Mouse (Mus musculus) ES-Bruce4 (cell line): ENCODE results near the gene Fhdc1. TPM values are rescaled to one million over a fixed set of nuclear protein-coding genes. Genes with fewer than 3 reads are reported as not detected.

ENCODE experiments used
- H3K27ac ChIP-seq: 2 replicates; pipeline ENCODE4 v1.5.1; 2012; ENCODE audit warnings: low read length, inconsistent platforms; ENCODE audit not compliant: insufficient read depth
- H3K27me3 ChIP-seq: 2 replicates; pipeline ENCODE4 v1.6.1; 2012; ENCODE audit warnings: mild to moderate bottlenecking, low read length, inconsistent platforms; ENCODE audit not compliant: control insufficient read depth, poor library complexity, insufficient read depth, severe bottlenecking
- H3K36me3 ChIP-seq: 2 replicates; pipeline ENCODE4 v1.6.1; 2012; ENCODE audit warnings: inconsistent platforms, mild to moderate bottlenecking, low read length, moderate library complexity; ENCODE audit not compliant: control insufficient read depth, poor library complexity, insufficient read depth, severe bottlenecking
- H3K4me1 ChIP-seq: one replicate; pipeline ENCODE4 v1.8.1; 2011; ENCODE audit warnings: low read length; ENCODE audit not compliant: control insufficient read depth, insufficient read depth
- H3K4me3 ChIP-seq: 2 replicates; pipeline ENCODE4 v1.5.1; 2011; ENCODE audit warnings: low read depth, mild to moderate bottlenecking, low read length
- H3K9ac ChIP-seq: 2 replicates; pipeline ENCODE4 v1.6.1; 2012; ENCODE audit warnings: low read depth, mild to moderate bottlenecking, inconsistent platforms; ENCODE audit not compliant: poor library complexity, severe bottlenecking
- H3K9me3 ChIP-seq: replicated peaks from 2 replicates; pipeline ENCODE4 v1.6.1; 2012; ENCODE audit warnings: mild to moderate bottlenecking, low read length, inconsistent platforms; ENCODE audit not compliant: control insufficient read depth, poor library complexity, insufficient read depth, severe bottlenecking
- CTCF ChIP-seq: IDR thresholded peaks from one replicate; pipeline ENCODE4 v1.8.1; 2011; ENCODE audit warnings: low read depth, low read length
- EP300 ChIP-seq: IDR thresholded peaks from 2 replicates; pipeline ENCODE4 v1.6.1; 2011; ENCODE audit warnings: low read depth, low read length; ENCODE audit not compliant: insufficient read depth
- POLR2A ChIP-seq: IDR thresholded peaks from one replicate; pipeline ENCODE4 v1.8.1; 2011; ENCODE audit warnings: low read length; ENCODE audit not compliant: insufficient read depth
- polyA plus RNA-seq: library from polyadenylated mRNA; stranded (reverse); fragments of >200 nt; gene quantifications from 2 replicates; pipeline ENCODE4 v1.2.4, GENCODE M21; 2011; ENCODE audit warnings: low read depth; ENCODE audit not compliant: missing spikeins, insufficient read depth, insufficient read length

The Fhdc1 gene
- polyA plus RNA-seq, 1 experiment, result 1.8 TPM

- H3K36me3 ChIP-seq, result no peaks in the 10 kb centered on the region
- H3K4me1 ChIP-seq, result no peaks in the 10 kb centered on the region
- H3K9ac ChIP-seq, result no peak overlapping the region
- H3K27ac ChIP-seq, result no peak overlapping the region
- no peaks in the 10 kb centered on the region for H3K9me3 ChIP-seq
- H3K27me3 ChIP-seq, result no peaks in the 10 kb centered on the region
- no peak overlapping the region for H3K4me3 ChIP-seq
- TF ChIP-seq EP300 (no peak), POLR2A (no peak), CTCF (no peak)
Measured at GRCm38 (mm10) chr3:84505193-84505592, 25.0 kb upstream of the Fhdc1 start.

DNA sequence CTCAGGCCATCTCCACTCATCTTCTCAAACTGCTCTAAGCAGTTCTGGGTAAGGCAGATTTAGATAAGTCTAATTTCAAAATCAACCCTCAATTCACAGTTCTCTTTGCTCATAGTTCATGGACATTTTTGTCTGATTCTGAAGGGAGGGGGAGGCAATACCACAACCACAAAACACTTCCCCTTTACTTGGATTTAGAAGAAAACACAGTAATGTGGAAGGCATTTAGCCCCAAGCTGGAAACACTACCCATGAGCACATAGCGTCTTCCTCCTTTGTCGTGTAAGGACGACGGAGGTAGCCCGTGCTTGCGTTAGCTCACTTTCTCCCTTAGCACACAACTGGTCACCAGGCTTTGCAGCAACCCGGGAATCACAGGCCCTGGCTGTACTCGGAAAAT is 24.1 kb upstream of the Fhdc1 start:
- Histone ChIP-seq H3K27ac (no peak overlapping the region), H3K9ac (no peak overlapping the region), H3K9me3 (no peaks in the 10 kb centered on the region), H3K27me3 (no peaks in the 10 kb centered on the region), H3K4me3 (no peak overlapping the region), H3K36me3 (no peaks in the 10 kb centered on the region), H3K4me1 (no peaks in the 10 kb centered on the region)
- TF ChIP-seq EP300 (no peak), POLR2A (no peak), CTCF (no peak)

DNA sequence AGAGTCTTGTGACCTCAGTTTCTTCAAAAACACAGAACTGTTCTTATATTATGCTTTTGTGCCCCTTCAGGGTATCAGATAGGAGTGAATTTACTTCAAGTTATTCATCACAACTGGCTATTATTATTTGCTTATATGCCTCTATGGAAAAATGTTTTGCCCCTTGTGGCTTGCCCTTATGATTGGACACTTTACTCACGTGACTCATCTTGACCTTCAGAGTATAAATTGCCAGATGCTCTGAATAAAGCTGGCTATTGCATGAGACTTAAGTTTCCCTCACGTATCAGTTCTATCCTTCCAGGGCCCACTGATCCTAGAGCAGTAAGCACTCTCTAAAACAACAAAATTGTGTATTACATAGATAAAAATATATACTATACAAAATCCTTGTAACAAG is 21.9 kb upstream of the Fhdc1 start:
- no peaks in the 10 kb centered on the region for H3K4me1 ChIP-seq
- H3K36me3 ChIP-seq, result no peaks in the 10 kb centered on the region
- H3K27me3 ChIP-seq, result no peaks in the 10 kb centered on the region
- H3K9me3 ChIP-seq, result no peaks in the 10 kb centered on the region
- TF ChIP-seq CTCF (no peak), EP300 (no peak), POLR2A (no peak)
- H3K4me3 ChIP-seq, result no peak overlapping the region
- H3K27ac ChIP-seq, result no peak overlapping the region
- H3K9ac ChIP-seq, result no peak overlapping the region

GRCm38 (mm10) chr3:84500491-84500890 is 20.3 kb upstream of the Fhdc1 start:
- Histone ChIP-seq H3K4me1 (no peaks in the 10 kb centered on the region), H3K9me3 (no peaks in the 10 kb centered on the region), H3K27me3 (no peaks in the 10 kb centered on the region), H3K9ac (no peak overlapping the region), H3K27ac (no peak overlapping the region), H3K4me3 (no peak overlapping the region), H3K36me3 (no peaks in the 10 kb centered on the region)
- TF ChIP-seq CTCF (no peak), POLR2A (no peak), EP300 (no peak)

DNA sequence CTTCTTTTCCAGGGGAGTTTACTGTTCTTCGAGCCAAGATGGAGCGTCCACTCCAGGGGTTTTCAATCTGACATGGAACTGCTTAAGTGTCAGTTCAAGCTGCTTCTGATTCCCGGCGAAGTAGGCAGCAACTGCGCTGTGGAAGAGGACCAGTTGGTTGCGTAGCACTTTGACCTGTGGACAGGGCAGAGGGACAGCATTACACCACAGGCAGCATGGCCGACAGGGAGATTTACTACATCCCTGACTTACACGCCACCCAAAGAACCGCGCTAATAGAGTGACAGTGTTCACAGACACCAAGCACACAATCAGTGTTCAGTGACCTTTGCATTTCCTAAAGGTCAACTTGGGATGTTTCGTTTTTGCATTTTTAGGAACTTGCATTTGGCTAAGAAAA is 17.5 kb upstream of the Fhdc1 start:
- H3K9ac ChIP-seq, result no peak overlapping the region
- no peaks in the 10 kb centered on the region for H3K9me3 ChIP-seq
- no peaks in the 10 kb centered on the region for H3K4me1 ChIP-seq
- H3K27ac ChIP-seq, result no peak overlapping the region
- no peaks in the 10 kb centered on the region for H3K36me3 ChIP-seq
- no peaks in the 10 kb centered on the region for H3K27me3 ChIP-seq
- TF ChIP-seq POLR2A (no peak), EP300 (no peak), CTCF (no peak)
- H3K4me3 ChIP-seq, result no peak overlapping the region

DNA sequence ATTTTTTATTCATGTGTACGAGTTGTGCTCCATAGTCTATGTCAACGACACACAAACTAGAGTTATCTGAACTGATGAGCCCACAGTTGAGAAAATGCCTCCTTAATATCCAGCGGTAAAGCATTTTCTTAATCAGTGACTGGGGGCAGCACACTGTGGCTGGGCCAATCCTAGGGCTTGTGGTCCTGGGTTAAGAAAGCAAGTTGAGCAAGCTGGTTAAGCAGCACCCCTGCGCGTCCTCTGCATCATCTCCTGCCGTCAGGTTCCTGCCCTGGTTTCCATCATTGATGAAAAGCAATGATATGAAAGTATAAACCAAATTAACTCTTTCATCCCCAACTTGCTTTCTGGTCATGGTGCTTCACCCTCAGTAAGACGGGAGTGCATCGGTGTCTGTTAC is 12.4 kb upstream of the Fhdc1 start:
- no peaks in the 10 kb centered on the region for H3K9me3 ChIP-seq
- H3K9ac ChIP-seq, result no peak overlapping the region
- H3K36me3 ChIP-seq, result no peaks in the 10 kb centered on the region
- peaks cover 2% of the 10 kb centered on the region for H3K4me1 ChIP-seq
- TF ChIP-seq CTCF, result no peak
- H3K27ac ChIP-seq, result no peak overlapping the region
- H3K27me3 ChIP-seq, result no peaks in the 10 kb centered on the region
- no peak overlapping the region for H3K4me3 ChIP-seq

- no peak overlapping the region for H3K9ac ChIP-seq
- 0 out of 2 replicates have a peak overlapping the region, but pooled peaks have one; percentile 5 for H3K27ac ChIP-seq
- no peaks in the 10 kb centered on the region for H3K36me3 ChIP-seq
- TF ChIP-seq POLR2A, result no peak
- no peak for TF ChIP-seq CTCF
- TF ChIP-seq EP300, result no peak
- H3K4me3 ChIP-seq, result no peak overlapping the region
- H3K9me3 ChIP-seq, result no peaks in the 10 kb centered on the region
- H3K27me3 ChIP-seq, result no peaks in the 10 kb centered on the region
- peaks cover 2% of the 10 kb centered on the region for H3K4me1 ChIP-seq
Measured at GRCm38 (mm10) chr3:84492148-84492547, 11.9 kb upstream of the Fhdc1 start.
